Mouse (Mus musculus): ENCODE measurements at regions not wholly inside any gene's neighbourhood (a gene's known extent, or its start where the extent isn't known, plus 50 kb on each side); places are given as distances from the start of the nearest gene placed in this dataset.
A peak's percentile ranks its signal among the peaks of the same experiment; 100 is the strongest.

- TF ChIP-seq POLR2A (IDR thresholded peaks at IDR 0.05; ENCODE audit: borderline replicate concordance, extremely low read depth, low read depth, low read length), result no peak
- TF ChIP-seq CTCF (IDR thresholded peaks at IDR 0.05; ENCODE audit: insufficient read depth, low read length), result no peak
- Histone ChIP-seq H3K4me1 (ENCODE audit: control insufficient read depth, insufficient read depth, low read length) (no peaks in the 10 kb centered on the region), H3K4me3 (replicated peaks; ENCODE audit: extremely low read depth, low read depth, low read length) (no peak overlapping the region)
- no peak for DNase-seq
Observed at GRCm38 (mm10) chr5:18080761-18081160, 118.4 kb downstream of the Gnat3 start.

DNA sequence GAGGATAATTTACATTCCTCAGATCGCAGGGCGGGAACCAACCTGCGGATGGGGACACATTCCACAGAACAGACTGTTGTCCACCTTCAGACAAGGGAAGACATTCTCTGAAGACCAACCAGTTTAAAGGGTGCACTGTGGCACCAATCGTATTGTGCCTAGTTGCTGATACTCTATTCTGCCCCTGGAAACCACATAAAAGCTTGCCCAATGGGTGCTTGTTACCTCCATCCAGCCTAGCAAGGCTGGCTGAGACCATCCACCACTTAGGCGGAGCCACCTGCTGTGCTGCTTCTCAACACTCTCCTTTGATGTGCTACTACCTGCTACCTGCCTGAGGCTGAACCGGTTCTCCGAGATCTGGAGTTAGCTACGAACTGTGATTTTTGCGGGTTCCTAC lies 119.9 kb downstream of the Gnat3 start:
- DNase-seq, result no peak
- no peak for TF ChIP-seq POLR2A (IDR thresholded peaks at IDR 0.05; ENCODE audit: borderline replicate concordance, extremely low read depth, low read depth, low read length)
- TF ChIP-seq CTCF (IDR thresholded peaks at IDR 0.05; ENCODE audit: insufficient read depth, low read length), result no peak
- H3K4me3 ChIP-seq (replicated peaks; ENCODE audit: extremely low read depth, low read depth, low read length), result no peak overlapping the region
- WGBS, result 65% methylated on average over 9 of the region's 9 CpGs
- no peaks in the 10 kb centered on the region for H3K4me1 ChIP-seq (ENCODE audit: control insufficient read depth, insufficient read depth, low read length)

GRCm38 (mm10) chr5:18083789-18084188 lies 121.4 kb downstream of the Gnat3 start:
- Histone ChIP-seq H3K4me1 (ENCODE audit: control insufficient read depth, insufficient read depth, low read length) (no peaks in the 10 kb centered on the region), H3K4me3 (replicated peaks; ENCODE audit: extremely low read depth, low read depth, low read length) (no peak overlapping the region)
- DNase-seq, result no peak
- TF ChIP-seq POLR2A (IDR thresholded peaks at IDR 0.05; ENCODE audit: borderline replicate concordance, extremely low read depth, low read depth, low read length) (no peak), CTCF (IDR thresholded peaks at IDR 0.05; ENCODE audit: insufficient read depth, low read length) (no peak)
- WGBS, result 80% methylated on average over 1 of the region's 1 CpGs

- H3K4me3 ChIP-seq (replicated peaks; ENCODE audit: extremely low read depth, low read depth, low read length), result no peak overlapping the region
- DNase-seq, result no peak
- WGBS, result 93% methylated on average over 2 of the region's 2 CpGs
- TF ChIP-seq POLR2A (IDR thresholded peaks at IDR 0.05; ENCODE audit: borderline replicate concordance, extremely low read depth, low read depth, low read length), result no peak
- TF ChIP-seq CTCF (IDR thresholded peaks at IDR 0.05; ENCODE audit: insufficient read depth, low read length), result no peak
- no peaks in the 10 kb centered on the region for H3K4me1 ChIP-seq (ENCODE audit: control insufficient read depth, insufficient read depth, low read length)
Observed at GRCm38 (mm10) chr5:18085456-18085855, 123.1 kb downstream of the Gnat3 start.

DNA sequence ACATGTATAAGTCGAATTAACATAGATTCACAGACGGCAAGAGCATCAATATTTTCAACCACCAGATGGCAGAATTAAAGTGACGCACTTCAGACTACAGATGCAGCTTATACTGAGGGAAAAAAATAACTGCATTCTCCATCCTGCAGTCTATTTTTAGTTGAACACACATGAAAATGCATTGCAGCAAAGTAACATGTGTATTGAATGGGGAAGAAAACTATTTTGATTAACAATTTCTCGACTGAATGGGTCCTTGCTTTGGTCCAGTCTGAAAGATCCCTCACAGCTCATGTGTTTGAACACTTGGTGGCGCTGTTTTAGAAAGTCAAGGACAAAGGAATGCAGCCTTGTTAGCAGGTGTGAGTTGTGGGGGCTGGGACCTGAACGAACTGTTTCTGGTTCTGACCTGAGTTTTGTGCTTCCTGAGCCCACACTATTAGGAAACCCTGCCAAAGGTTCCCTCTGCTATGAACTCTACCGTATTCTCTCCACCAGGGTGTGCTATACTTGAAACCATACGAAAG lies 125.6 kb downstream of the Gnat3 start:
- WGBS, result 17% methylated on average over 8 of the region's 8 CpGs
- peak; percentile 51 for TF ChIP-seq CTCF (IDR thresholded peaks at IDR 0.05; ENCODE audit: insufficient read depth, low read length)
- TF ChIP-seq POLR2A (IDR thresholded peaks at IDR 0.05; ENCODE audit: borderline replicate concordance, extremely low read depth, low read depth, low read length), result no peak
- DNase-seq, result peak; percentile 20
- Histone ChIP-seq H3K4me1 (ENCODE audit: control insufficient read depth, insufficient read depth, low read length) (no peaks in the 10 kb centered on the region), H3K4me3 (replicated peaks; ENCODE audit: extremely low read depth, low read depth, low read length) (no peak overlapping the region)

GRCm38 (mm10) chr5:18089956-18090355 lies 127.6 kb downstream of the Gnat3 start:
- 92% methylated on average over 2 of the region's 2 CpGs for WGBS
- no peak for TF ChIP-seq POLR2A (IDR thresholded peaks at IDR 0.05; ENCODE audit: borderline replicate concordance, extremely low read depth, low read depth, low read length)
- no peak for TF ChIP-seq CTCF (IDR thresholded peaks at IDR 0.05; ENCODE audit: insufficient read depth, low read length)
- DNase-seq, result no peak
- Histone ChIP-seq H3K4me3 (replicated peaks; ENCODE audit: extremely low read depth, low read depth, low read length) (no peak overlapping the region), H3K4me1 (ENCODE audit: control insufficient read depth, insufficient read depth, low read length) (no peaks in the 10 kb centered on the region)

DNA sequence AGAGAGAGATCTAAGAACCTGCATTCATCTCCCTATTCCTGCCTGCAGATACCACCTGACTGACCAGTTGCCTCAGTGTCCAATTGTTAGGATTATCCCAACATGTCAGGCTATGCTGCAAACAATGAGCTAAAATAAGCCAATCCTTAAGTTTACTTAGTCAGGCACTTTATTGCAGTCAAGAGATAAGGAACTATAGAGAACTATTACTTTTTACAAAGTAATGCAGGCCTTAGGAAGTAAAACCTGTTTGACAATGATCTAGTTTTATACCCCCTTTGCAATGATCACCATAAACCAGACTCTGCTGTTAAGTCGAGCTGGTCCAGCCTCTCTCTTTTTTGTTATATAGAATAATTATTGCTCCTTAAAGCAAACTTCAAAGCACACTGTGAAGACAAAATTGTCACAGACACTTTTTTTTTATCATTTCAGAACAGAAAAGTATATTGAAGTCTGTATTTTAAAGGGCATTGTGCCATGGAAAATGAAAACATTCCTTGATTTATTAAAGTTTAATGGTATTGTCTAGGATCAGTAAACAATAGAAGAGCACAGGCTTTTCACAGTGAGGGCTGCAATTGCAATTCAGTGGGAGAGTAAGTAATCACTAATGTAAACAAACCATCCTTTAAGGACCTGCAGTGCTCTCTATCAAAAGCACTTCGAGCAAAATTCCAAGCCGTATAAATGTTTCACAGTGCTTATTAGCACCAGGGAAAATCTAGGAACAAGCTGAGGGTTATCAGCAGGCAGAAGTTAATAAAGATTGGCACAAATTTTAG lies 152.7 kb downstream of the Gnat3 start:
- 11% methylated on average over 3 of the region's 3 CpGs for WGBS
- H3K4me1 ChIP-seq (ENCODE audit: control insufficient read depth, insufficient read depth, low read length), result no peaks in the 10 kb centered on the region
- DNase-seq, result no peak
- no peak overlapping the region for H3K4me3 ChIP-seq (replicated peaks; ENCODE audit: extremely low read depth, low read depth, low read length)
- TF ChIP-seq CTCF (IDR thresholded peaks at IDR 0.05; ENCODE audit: insufficient read depth, low read length) (no peak), POLR2A (IDR thresholded peaks at IDR 0.05; ENCODE audit: borderline replicate concordance, extremely low read depth, low read depth, low read length) (no peak)

DNA sequence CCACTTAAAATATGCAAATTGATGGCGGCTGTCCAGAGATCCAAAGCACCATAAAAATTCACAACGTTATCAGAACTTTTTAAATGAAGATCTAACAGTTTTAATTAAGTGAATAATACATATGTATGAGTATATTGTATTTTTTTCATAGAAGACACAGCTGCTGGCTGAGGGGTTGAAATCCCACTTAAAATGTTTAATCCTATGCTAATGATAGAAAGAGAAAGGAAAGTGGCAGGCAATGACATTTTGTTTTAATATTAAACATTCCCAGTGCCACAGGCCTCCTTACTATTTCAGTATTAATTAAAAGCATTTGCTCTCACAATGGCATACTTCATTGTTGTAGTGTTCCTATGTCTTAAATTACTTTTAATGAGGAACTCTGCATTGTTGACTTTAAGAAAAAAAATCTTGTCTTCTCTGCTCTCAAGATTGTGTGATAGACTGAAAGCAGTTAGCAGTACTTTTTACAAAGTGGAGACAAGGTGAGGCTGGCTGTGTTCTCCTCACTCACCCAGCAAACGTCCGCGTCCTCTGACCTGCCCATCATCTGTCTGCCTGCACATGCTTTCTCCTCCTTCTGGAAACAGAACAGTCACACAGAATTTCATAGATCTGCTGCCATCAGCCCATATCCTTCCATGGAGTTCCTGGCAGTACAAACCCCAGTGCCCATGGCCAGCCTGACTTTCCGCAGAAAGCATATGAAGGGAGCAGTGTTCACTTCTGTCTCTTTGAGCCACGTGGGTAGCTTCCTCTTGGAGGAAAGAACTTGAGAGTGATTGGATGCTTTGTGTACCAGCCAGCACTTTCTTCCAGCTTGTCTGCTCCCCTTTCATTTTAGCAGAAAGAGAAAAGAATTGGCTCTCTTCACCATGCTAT lies 173.7 kb downstream of the Gnat3 start:
- no peak for TF ChIP-seq CTCF (IDR thresholded peaks at IDR 0.05; ENCODE audit: insufficient read depth, low read length)
- no peak for TF ChIP-seq POLR2A (IDR thresholded peaks at IDR 0.05; ENCODE audit: borderline replicate concordance, extremely low read depth, low read depth, low read length)
- no peaks in the 10 kb centered on the region for H3K4me1 ChIP-seq (ENCODE audit: control insufficient read depth, insufficient read depth, low read length)
- DNase-seq, result no peak
- H3K4me3 ChIP-seq (replicated peaks; ENCODE audit: extremely low read depth, low read depth, low read length), result no peak overlapping the region
- WGBS, result 56% methylated on average over 7 of the region's 7 CpGs

GRCm38 (mm10) chr5:18137450-18138061 lies 175.2 kb downstream of the Gnat3 start:
- H3K4me1 ChIP-seq (ENCODE audit: control insufficient read depth, insufficient read depth, low read length), result no peaks in the 10 kb centered on the region
- no peak for DNase-seq
- WGBS, result 64% methylated on average over 4 of the region's 4 CpGs
- no peak for TF ChIP-seq CTCF (IDR thresholded peaks at IDR 0.05; ENCODE audit: insufficient read depth, low read length)
- no peak for TF ChIP-seq POLR2A (IDR thresholded peaks at IDR 0.05; ENCODE audit: borderline replicate concordance, extremely low read depth, low read depth, low read length)
- H3K4me3 ChIP-seq (replicated peaks; ENCODE audit: extremely low read depth, low read depth, low read length), result no peak overlapping the region

Measured in lung, adult 2 months (tissue).